Mouse (Mus musculus) limb, embryonic 11.5 days (tissue): Measurements from ENCODE around the gene Gm45140. TPM values are rescaled to one million over a fixed set of nuclear protein-coding genes. Genes with fewer than 3 reads are reported as not detected.

Experiments
- ATAC-seq: fragments of 200-750 bp; cut with Nextera tagmentation; 2 replicates; pipeline ENCODE4 v1.8.0; 2017; ENCODE audit warnings: low read depth; ENCODE audit not compliant: insufficient number of reproducible peaks, low FRiP score, low TSS enrichment
- DNase-seq: peaks from one replicate; pipeline ENCODE4 v3.0.0-alpha.2; 2015; ENCODE audit warnings: low spot score
- H3K27ac ChIP-seq: fragments of 300-500 bp; sonication (generic); replicated peaks from 2 replicates; pipeline ENCODE4 v1.5.1; 2014; ENCODE audit warnings: low read depth, mild to moderate bottlenecking, low read length
- H3K27me3 ChIP-seq: fragments of 300-500 bp; sonication (generic); 2 replicates; pipeline ENCODE4 v1.6.1; 2014; ENCODE audit warnings: mild to moderate bottlenecking, low read length, mixed read lengths; ENCODE audit not compliant: control insufficient read depth, insufficient read depth
- H3K36me3 ChIP-seq: fragments of 300-500 bp; sonication (generic); 2 replicates; pipeline ENCODE4 v1.6.1; 2014; ENCODE audit warnings: mild to moderate bottlenecking, low read length, moderate library complexity, mixed read lengths; ENCODE audit not compliant: control insufficient read depth, insufficient read depth
- H3K4me1 ChIP-seq: fragments of 300-500 bp; sonication (generic); 2 replicates; pipeline ENCODE4 v1.6.1; 2014; ENCODE audit warnings: low read length, mixed read lengths; ENCODE audit not compliant: control insufficient read depth, insufficient read depth
- H3K4me2 ChIP-seq: fragments of 300-500 bp; sonication (generic); 2 replicates; pipeline ENCODE4 v1.6.1; 2014; ENCODE audit warnings: low read depth, mild to moderate bottlenecking, moderate library complexity; ENCODE audit not compliant: severe bottlenecking
- H3K4me3 ChIP-seq: fragments of 300-500 bp; sonication (generic); 2 replicates; pipeline ENCODE4 v1.5.1; 2014; ENCODE audit warnings: low read depth, low read length
- H3K9ac ChIP-seq: fragments of 300-500 bp; sonication (generic); 2 replicates; pipeline ENCODE4 v1.6.1; 2014; ENCODE audit warnings: mild to moderate bottlenecking, low read length
- H3K9me3 ChIP-seq: fragments of 300-500 bp; sonication (generic); 2 replicates; pipeline ENCODE4 v1.6.1; 2016; ENCODE audit warnings: low read length; ENCODE audit not compliant: control insufficient read depth
- WGBS: fragments of 180-500 bp; shearing (Covaris S2); extraction: QIAGEN DNeasy Blood & Tissue Kit; methylation state at CpG from one replicate; pipeline ENCODE4 v1.1.7; 2014; 5-methylcytosine and 5-hydroxymethylcytosine counted together
- polyA plus RNA-seq: library from polyadenylated mRNA; unstranded; fragments of >200 nt; fragmentation: Nextera tagmentation; extraction: Ambion mirVana; gene quantifications from 2 replicates; pipeline ENCODE4 v1.2.1, GENCODE M21; 2014

Gm45140 gene
- polyA plus RNA-seq, 1 experiment from 2014 or later = 2.8 TPM

- no peaks in the 10 kb centered on the region for H3K36me3 ChIP-seq
- no peaks in the 10 kb centered on the region for H3K9me3 ChIP-seq
- no peaks in the 10 kb centered on the region for H3K4me1 ChIP-seq
- H3K9ac ChIP-seq = no peak overlapping the region
- 80% methylated on average over 11 of the region's 11 CpGs for WGBS
- DNase-seq = no peak
- H3K27me3 ChIP-seq = no peaks in the 10 kb centered on the region
- H3K4me3 ChIP-seq = no peak overlapping the region
- no peak overlapping the region for H3K4me2 ChIP-seq
- ATAC-seq = no peak
- H3K27ac ChIP-seq = no peak overlapping the region
These were observed 56.1 kb downstream of the Gm45140 start for GRCm38 (mm10) chr6:87779174-87780165.

GRCm38 (mm10) chr6:87778294-87779173 lies 57.1 kb downstream of the Gm45140 start:
- Histone ChIP-seq H3K4me1 (no peaks in the 10 kb centered on the region), H3K9me3 (no peaks in the 10 kb centered on the region), H3K36me3 (no peaks in the 10 kb centered on the region), H3K27ac (no peak overlapping the region), H3K4me2 (no peak overlapping the region), H3K9ac (no peak overlapping the region), H3K27me3 (no peaks in the 10 kb centered on the region), H3K4me3 (no peak overlapping the region)
- WGBS = 79% methylated on average over 11 of the region's 11 CpGs
- ATAC-seq = no peak
- no peak for DNase-seq

GRCm38 (mm10) chr6:87777842-87778241 lies 57.8 kb downstream of the Gm45140 start, which contains the start of gene Gp9:
TSS of gene Gp9 (plus strand) at chr6:87778072.
- no peak within 1 kb of the TSS for H3K4me2 ChIP-seq
- no peaks in the 10 kb centered on the region for H3K4me1 ChIP-seq
- no peaks in the 10 kb centered on the region for H3K27me3 ChIP-seq
- no peak within 1 kb of the TSS for H3K9ac ChIP-seq
- H3K27ac ChIP-seq = no peak within 1 kb of the TSS
- ATAC-seq = no peak
- H3K36me3 ChIP-seq = no peaks in the 10 kb centered on the region
- no peak within 1 kb of the TSS for H3K4me3 ChIP-seq
- H3K9me3 ChIP-seq = no peaks in the 10 kb centered on the region
- DNase-seq = no peak
- 68% methylated on average over 2 of the region's 2 CpGs for WGBS

- Histone ChIP-seq H3K4me1 (no peaks in the 10 kb centered on the region), H3K36me3 (no peaks in the 10 kb centered on the region), H3K4me2 (no peak overlapping the region), H3K9me3 (no peaks in the 10 kb centered on the region), H3K9ac (no peak overlapping the region), H3K4me3 (no peak overlapping the region), H3K27me3 (no peaks in the 10 kb centered on the region), H3K27ac (no peak overlapping the region)
- DNase-seq = no peak
- 80% methylated on average over 1 of the region's 1 CpGs for WGBS
- no peak for ATAC-seq
These were observed 58.9 kb downstream of the Gm45140 start for GRCm38 (mm10) chr6:87776663-87777062.

- H3K9me3 ChIP-seq = no peaks in the 10 kb centered on the region
- 71% methylated on average over 3 of the region's 3 CpGs for WGBS
- no peak for ATAC-seq
These were observed 59.9 kb downstream of the Gm45140 start for GRCm38 (mm10) chr6:87775588-87776245.

GRCm38 (mm10) chr6:87774909-87775308 lies 60.7 kb downstream of the Gm45140 start:
- DNase-seq (no peak), ATAC-seq (no peak)
- WGBS = 83% methylated on average over 9 of the region's 9 CpGs
- Histone ChIP-seq H3K36me3 (no peaks in the 10 kb centered on the region), H3K27me3 (no peaks in the 10 kb centered on the region), H3K9me3 (no peaks in the 10 kb centered on the region), H3K4me3 (no peak overlapping the region), H3K4me2 (no peak overlapping the region), H3K9ac (no peak overlapping the region), H3K27ac (no peak overlapping the region), H3K4me1 (no peaks in the 10 kb centered on the region)

More at GRCm38 (mm10) chr6:87775588-87776245, 59.9 kb downstream of the Gm45140 start:
- Histone ChIP-seq H3K36me3 (no peaks in the 10 kb centered on the region), H3K9ac (no peak overlapping the region), H3K27ac (no peak overlapping the region), H3K4me1 (no peaks in the 10 kb centered on the region), H3K27me3 (no peaks in the 10 kb centered on the region), H3K4me2 (no peak overlapping the region), H3K4me3 (no peak overlapping the region)
- DNase-seq = no peak

- Histone ChIP-seq H3K4me3 (no peak overlapping the region), H3K27ac (no peak overlapping the region), H3K9ac (no peak overlapping the region), H3K27me3 (no peaks in the 10 kb centered on the region), H3K36me3 (no peaks in the 10 kb centered on the region), H3K4me1 (no peaks in the 10 kb centered on the region), H3K9me3 (no peaks in the 10 kb centered on the region), H3K4me2 (no peak overlapping the region)
- DNase-seq = no peak
- WGBS = 30% methylated on average over 1 of the region's 1 CpGs
- ATAC-seq = no peak
These were observed 61.1 kb downstream of the Gm45140 start for GRCm38 (mm10) chr6:87774466-87774865.

- H3K27me3 ChIP-seq = no peaks in the 10 kb centered on the region
- ATAC-seq (no peak), DNase-seq (no peak)
- H3K4me2 ChIP-seq = no peak overlapping the region
- H3K36me3 ChIP-seq = no peaks in the 10 kb centered on the region
- no peak overlapping the region for H3K9ac ChIP-seq
- 62% methylated on average over 8 of the region's 8 CpGs for WGBS
- no peak overlapping the region for H3K4me3 ChIP-seq
- no peaks in the 10 kb centered on the region for H3K4me1 ChIP-seq
- no peaks in the 10 kb centered on the region for H3K9me3 ChIP-seq
- no peak overlapping the region for H3K27ac ChIP-seq
These were observed 65.0 kb downstream of the Gm45140 start for GRCm38 (mm10) chr6:87770626-87771025.
